Mouse (Mus musculus): ENCODE data around the gene Phldb2. TPM values are rescaled to one million over a fixed set of nuclear protein-coding genes. Genes with fewer than 3 reads are reported as not detected.

Phldb2 gene
- polyA plus RNA-seq, 1 experiment from 2014 or later = 7.2 TPM

- Histone ChIP-seq H3K27me3 (no peaks in the 10 kb centered on the region), H3K4me1 (peaks cover 5% of the 10 kb centered on the region), H3K9me3 (no peaks in the 10 kb centered on the region), H3K4me2 (replicated peaks) (no peak overlapping the region), H3K36me3 (peaks cover 28% of the 10 kb centered on the region), H3K4me3 (no peak overlapping the region), H3K9ac (replicated peaks) (no peak overlapping the region), H3K27ac (replicated peaks) (no peak overlapping the region)
- WGBS = 84% methylated on average over 5 of the region's 5 CpGs
- ATAC-seq (replicated peaks) = no peak
These were observed 224.2 kb downstream of the Phldb2 start for GRCm38 (mm10) chr16:45729163-45729562.

DNA sequence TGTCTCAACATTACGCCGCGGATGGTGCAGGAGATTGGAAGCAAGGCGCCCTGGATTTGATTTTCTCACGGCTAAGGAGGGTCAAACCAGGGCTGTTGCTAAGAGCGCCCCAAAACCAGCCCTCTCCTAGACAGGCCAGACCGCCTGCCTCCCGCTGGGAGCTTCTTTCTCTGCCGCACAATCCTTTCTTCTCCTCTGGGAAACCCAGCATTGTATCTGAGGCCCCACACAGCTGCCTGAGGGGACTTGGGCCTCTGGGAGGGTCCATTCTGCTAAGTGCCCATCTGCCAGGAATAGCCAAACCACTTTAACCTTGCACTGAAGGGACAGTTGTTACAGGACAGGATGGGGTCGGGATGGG, 228.7 kb downstream of the Phldb2 start:
- Histone ChIP-seq H3K4me2 (replicated peaks) (peak overlapping the region; percentile 75), H3K4me1 (peaks cover 38% of the 10 kb centered on the region), H3K9me3 (no peaks in the 10 kb centered on the region), H3K9ac (replicated peaks) (peak overlapping the region; percentile 81), H3K27ac (replicated peaks) (peak overlapping the region; percentile 96), H3K27me3 (no peaks in the 10 kb centered on the region), H3K4me3 (peak overlapping the region; percentile 60), H3K36me3 (peaks cover 15% of the 10 kb centered on the region)
- ATAC-seq (replicated peaks) = peak; percentile 69
- WGBS = 1% methylated on average over 10 of the region's 10 CpGs

GRCm38 (mm10) chr16:45724061-45724741, 229.2 kb downstream of the Phldb2 start, which contains the start of gene Tagln3:
Gene Tagln3 (minus strand): TSS chr16:45724608.
- H3K27ac ChIP-seq (replicated peaks) = peak within 1 kb of the TSS; percentile 96
- H3K4me1 ChIP-seq = peaks cover 39% of the 10 kb centered on the region
- peak within 1 kb of the TSS; percentile 81 for H3K9ac ChIP-seq (replicated peaks)
- H3K9me3 ChIP-seq = no peaks in the 10 kb centered on the region
- under 1% methylated on average over 30 of the region's 30 CpGs for WGBS
- peak within 1 kb of the TSS; percentile 60 for H3K4me3 ChIP-seq
- H3K27me3 ChIP-seq = no peaks in the 10 kb centered on the region
- peak within 1 kb of the TSS; percentile 75 for H3K4me2 ChIP-seq (replicated peaks)
- H3K36me3 ChIP-seq = peaks cover 20% of the 10 kb centered on the region
- peak; percentile 85 for ATAC-seq (replicated peaks)

DNA sequence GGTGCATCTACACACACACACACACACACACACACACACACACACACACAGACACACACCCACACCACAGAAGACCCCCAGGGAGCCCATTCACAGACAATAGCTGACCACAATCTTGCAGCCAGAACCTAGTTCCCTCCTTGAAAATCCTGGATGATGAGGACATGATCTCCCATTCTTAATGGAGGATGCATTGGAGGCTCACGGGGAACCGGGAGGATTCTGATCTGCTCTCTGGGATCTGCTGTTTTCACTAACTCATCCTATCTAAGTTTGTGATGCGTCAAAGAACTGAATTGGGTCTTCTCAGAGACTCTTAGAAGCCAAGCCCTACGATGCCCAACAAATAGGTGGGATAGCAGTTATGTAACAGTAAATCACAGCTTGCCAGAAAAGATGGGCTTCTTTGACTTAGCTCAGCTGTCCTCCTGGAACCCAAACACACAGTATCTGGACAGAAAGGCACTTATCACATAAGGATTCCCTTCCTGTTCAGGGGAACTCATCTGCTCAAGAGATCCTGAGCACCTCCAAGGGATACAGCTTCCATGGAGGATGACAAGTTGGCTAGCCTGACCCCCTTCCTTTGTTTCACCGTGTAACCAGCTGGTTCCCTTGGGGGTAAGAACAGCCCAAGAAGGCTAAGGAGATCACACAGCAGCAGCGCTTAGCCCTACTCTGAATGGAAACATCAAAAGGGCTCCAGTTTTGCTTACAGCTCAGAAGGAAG, 230.1 kb downstream of the Phldb2 start:
- H3K4me1 ChIP-seq = peaks cover 39% of the 10 kb centered on the region
- H3K4me3 ChIP-seq = peak overlapping the region; percentile 60
- peak overlapping the region; percentile 96 for H3K27ac ChIP-seq (replicated peaks)
- H3K9ac ChIP-seq (replicated peaks) = peak overlapping the region; percentile 81
- no peaks in the 10 kb centered on the region for H3K9me3 ChIP-seq
- peak overlapping the region; percentile 75 for H3K4me2 ChIP-seq (replicated peaks)
- peaks cover 29% of the 10 kb centered on the region for H3K36me3 ChIP-seq
- no peaks in the 10 kb centered on the region for H3K27me3 ChIP-seq
- peak; percentile 39 for ATAC-seq (replicated peaks)
- 25% methylated on average over 6 of the region's 6 CpGs for WGBS

DNA sequence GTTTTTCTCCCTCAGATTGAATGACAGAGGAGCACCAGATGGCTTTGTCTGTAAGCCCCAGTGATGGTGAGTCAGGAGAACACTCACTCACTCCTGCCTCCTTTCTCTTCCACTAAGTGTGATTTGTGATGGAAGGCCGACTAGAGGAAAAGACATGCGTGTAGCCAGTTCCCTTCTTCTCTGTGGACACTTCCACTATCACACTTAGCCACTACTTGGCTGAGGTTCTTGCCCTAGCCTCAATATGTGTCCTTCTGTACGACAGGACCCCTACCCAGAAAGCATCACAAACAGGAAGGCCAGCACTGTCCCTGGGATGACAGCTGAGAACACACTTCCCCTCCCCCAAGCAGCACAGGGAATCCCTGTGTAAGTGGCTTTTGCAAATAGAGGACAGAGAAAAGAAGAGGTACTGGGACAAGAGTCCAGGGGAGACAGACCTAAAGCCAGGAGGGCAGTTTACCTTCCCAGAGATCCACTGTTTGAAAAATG, 230.9 kb downstream of the Phldb2 start:
- H3K36me3 ChIP-seq = peaks cover 35% of the 10 kb centered on the region
- peak overlapping the region; percentile 96 for H3K27ac ChIP-seq (replicated peaks)
- peak overlapping the region; percentile 60 for H3K4me3 ChIP-seq
- WGBS = 44% methylated on average over 3 of the region's 3 CpGs
- peaks cover 39% of the 10 kb centered on the region for H3K4me1 ChIP-seq
- H3K27me3 ChIP-seq = no peaks in the 10 kb centered on the region
- peak overlapping the region; percentile 75 for H3K4me2 ChIP-seq (replicated peaks)
- peak overlapping the region; percentile 81 for H3K9ac ChIP-seq (replicated peaks)
- no peak for ATAC-seq (replicated peaks)
- no peaks in the 10 kb centered on the region for H3K9me3 ChIP-seq

GRCm38 (mm10) chr16:45720022-45720630, 233.3 kb downstream of the Phldb2 start:
- H3K27me3 ChIP-seq = no peaks in the 10 kb centered on the region
- no peak for ATAC-seq (replicated peaks)
- WGBS = 88% methylated on average over 10 of the region's 10 CpGs
- H3K9me3 ChIP-seq = no peaks in the 10 kb centered on the region
- H3K4me1 ChIP-seq = peaks cover 39% of the 10 kb centered on the region
- H3K27ac ChIP-seq (replicated peaks) = no peak overlapping the region
- no peak overlapping the region for H3K4me2 ChIP-seq (replicated peaks)
- H3K9ac ChIP-seq (replicated peaks) = no peak overlapping the region
- no peak overlapping the region for H3K4me3 ChIP-seq
- H3K36me3 ChIP-seq = peaks cover 58% of the 10 kb centered on the region

GRCm38 (mm10) chr16:45718296-45718695, 235.1 kb downstream of the Phldb2 start:
- Histone ChIP-seq H3K27ac (replicated peaks) (no peak overlapping the region), H3K27me3 (no peaks in the 10 kb centered on the region), H3K9ac (replicated peaks) (no peak overlapping the region), H3K36me3 (peaks cover 70% of the 10 kb centered on the region), H3K4me2 (replicated peaks) (no peak overlapping the region), H3K9me3 (no peaks in the 10 kb centered on the region), H3K4me3 (no peak overlapping the region), H3K4me1 (peaks cover 34% of the 10 kb centered on the region)
- ATAC-seq (replicated peaks) = no peak
- 96% methylated on average over 4 of the region's 4 CpGs for WGBS

DNA sequence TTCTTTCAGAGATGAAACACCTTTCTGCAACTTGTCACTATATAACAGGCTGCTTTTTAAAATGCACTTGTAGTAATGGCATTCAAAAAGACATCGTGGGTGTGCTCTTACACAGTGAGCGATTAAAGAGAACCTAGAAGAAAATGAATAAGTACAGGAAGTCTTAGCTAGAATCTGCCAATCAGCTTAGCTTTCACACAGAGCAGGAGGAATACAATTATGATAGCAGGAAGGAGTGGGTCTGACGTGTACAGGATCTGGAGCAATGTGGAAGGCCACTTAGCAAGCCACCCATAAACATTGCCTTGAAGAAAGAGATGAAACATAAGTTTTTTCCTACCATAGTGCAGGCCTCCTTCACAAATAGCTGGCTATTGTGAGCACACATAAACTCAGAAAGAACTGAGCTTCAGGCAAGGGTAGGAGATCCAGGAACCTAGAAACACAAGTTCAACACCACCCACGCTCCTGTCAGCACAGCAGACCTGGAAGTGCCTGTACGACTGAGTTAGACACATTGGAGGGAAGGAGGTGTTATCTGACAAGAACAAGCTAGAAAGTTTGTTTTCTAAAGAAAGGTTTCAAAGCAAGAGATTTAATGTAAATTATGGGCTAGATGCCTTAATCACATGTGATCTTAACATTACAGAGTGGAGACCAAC, 238.8 kb downstream of the Phldb2 start:
- no peaks in the 10 kb centered on the region for H3K4me1 ChIP-seq
- H3K36me3 ChIP-seq = peaks cover 71% of the 10 kb centered on the region
- no peak overlapping the region for H3K4me3 ChIP-seq
- 84% methylated on average over 5 of the region's 5 CpGs for WGBS
- H3K27me3 ChIP-seq = no peaks in the 10 kb centered on the region
- ATAC-seq (replicated peaks) = no peak
- H3K9me3 ChIP-seq = no peaks in the 10 kb centered on the region
- no peak overlapping the region for H3K9ac ChIP-seq (replicated peaks)
- H3K27ac ChIP-seq (replicated peaks) = no peak overlapping the region
- no peak overlapping the region for H3K4me2 ChIP-seq (replicated peaks)

- no peak overlapping the region for H3K4me2 ChIP-seq (replicated peaks)
- no peaks in the 10 kb centered on the region for H3K27me3 ChIP-seq
- peaks cover 64% of the 10 kb centered on the region for H3K36me3 ChIP-seq
- WGBS = 91% methylated on average over 1 of the region's 1 CpGs
- H3K9ac ChIP-seq (replicated peaks) = no peak overlapping the region
- no peaks in the 10 kb centered on the region for H3K4me1 ChIP-seq
- no peak for ATAC-seq (replicated peaks)
- no peak overlapping the region for H3K4me3 ChIP-seq
- no peaks in the 10 kb centered on the region for H3K9me3 ChIP-seq
- H3K27ac ChIP-seq (replicated peaks) = no peak overlapping the region
These were observed 239.5 kb downstream of the Phldb2 start for GRCm38 (mm10) chr16:45713878-45714277.

GRCm38 (mm10) chr16:45713261-45713660, 240.1 kb downstream of the Phldb2 start:
- Histone ChIP-seq H3K27ac (replicated peaks) (no peak overlapping the region), H3K9ac (replicated peaks) (no peak overlapping the region), H3K36me3 (peaks cover 60% of the 10 kb centered on the region), H3K9me3 (no peaks in the 10 kb centered on the region), H3K4me2 (replicated peaks) (no peak overlapping the region), H3K4me3 (no peak overlapping the region), H3K27me3 (no peaks in the 10 kb centered on the region), H3K4me1 (no peaks in the 10 kb centered on the region)
- ATAC-seq (replicated peaks) = no peak
- WGBS = 69% methylated on average over 5 of the region's 5 CpGs

DNA sequence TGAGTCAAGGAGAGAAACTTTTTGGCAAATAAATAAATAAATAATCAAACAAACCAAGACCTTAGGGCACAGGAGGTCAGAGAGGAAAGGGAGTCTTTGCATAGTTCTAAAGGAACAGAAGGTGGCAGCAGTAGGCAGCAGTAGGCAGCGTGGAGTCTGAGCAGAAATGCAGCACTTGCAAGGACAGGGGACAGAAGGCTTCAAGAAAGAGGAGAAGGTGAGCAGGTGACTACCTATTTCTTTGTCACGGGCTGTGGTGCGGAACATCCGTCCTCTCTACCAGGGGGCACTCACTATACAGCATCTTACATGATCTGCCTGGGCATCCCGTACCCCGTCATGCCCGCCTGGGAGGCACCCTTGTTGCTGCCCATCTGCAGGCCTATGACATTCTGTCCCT, 242.1 kb downstream of the Phldb2 start:
- Histone ChIP-seq H3K36me3 (peaks cover 42% of the 10 kb centered on the region), H3K27me3 (no peaks in the 10 kb centered on the region), H3K9me3 (no peaks in the 10 kb centered on the region), H3K4me3 (no peak overlapping the region), H3K4me2 (replicated peaks) (no peak overlapping the region), H3K27ac (replicated peaks) (no peak overlapping the region), H3K4me1 (no peaks in the 10 kb centered on the region), H3K9ac (replicated peaks) (no peak overlapping the region)
- 72% methylated on average over 7 of the region's 7 CpGs for WGBS
- ATAC-seq (replicated peaks) = peak; percentile 55

GRCm38 (mm10) chr16:45699301-45699700, 254.1 kb downstream of the Phldb2 start:
- H3K9me3 ChIP-seq = no peaks in the 10 kb centered on the region
- 84% methylated on average over 5 of the region's 5 CpGs for WGBS
- H3K27ac ChIP-seq (replicated peaks) = no peak overlapping the region
- no peaks in the 10 kb centered on the region for H3K4me1 ChIP-seq
- no peak for ATAC-seq (replicated peaks)
- no peaks in the 10 kb centered on the region for H3K27me3 ChIP-seq
- H3K36me3 ChIP-seq = no peaks in the 10 kb centered on the region
- H3K4me2 ChIP-seq (replicated peaks) = no peak overlapping the region
- H3K9ac ChIP-seq (replicated peaks) = no peak overlapping the region
- no peak overlapping the region for H3K4me3 ChIP-seq
